Mouse (Mus musculus) skeletal muscle tissue, postnatal 0 days (tissue): ENCODE measurements around the gene Sec24c. TPM values are rescaled to one million over a fixed set of nuclear protein-coding genes. Genes with fewer than 3 reads are reported as not detected.

Experiments
- microRNA-seq, 2 experiments: library from miRNA; unstranded; fragments of <30 nt; microRNA quantifications; one replicate each; pipeline ENCODE4; 2016
- polyA plus RNA-seq: library from polyadenylated mRNA; unstranded; fragments of >200 nt; fragmentation: Nextera tagmentation; extraction: Ambion mirVana; gene quantifications from 2 replicates; pipeline ENCODE4 v1.2.1, GENCODE M21; 2015

The Sec24c gene
- 31.6 and 33.9 TPM in 2 replicates for polyA plus RNA-seq

DNA sequence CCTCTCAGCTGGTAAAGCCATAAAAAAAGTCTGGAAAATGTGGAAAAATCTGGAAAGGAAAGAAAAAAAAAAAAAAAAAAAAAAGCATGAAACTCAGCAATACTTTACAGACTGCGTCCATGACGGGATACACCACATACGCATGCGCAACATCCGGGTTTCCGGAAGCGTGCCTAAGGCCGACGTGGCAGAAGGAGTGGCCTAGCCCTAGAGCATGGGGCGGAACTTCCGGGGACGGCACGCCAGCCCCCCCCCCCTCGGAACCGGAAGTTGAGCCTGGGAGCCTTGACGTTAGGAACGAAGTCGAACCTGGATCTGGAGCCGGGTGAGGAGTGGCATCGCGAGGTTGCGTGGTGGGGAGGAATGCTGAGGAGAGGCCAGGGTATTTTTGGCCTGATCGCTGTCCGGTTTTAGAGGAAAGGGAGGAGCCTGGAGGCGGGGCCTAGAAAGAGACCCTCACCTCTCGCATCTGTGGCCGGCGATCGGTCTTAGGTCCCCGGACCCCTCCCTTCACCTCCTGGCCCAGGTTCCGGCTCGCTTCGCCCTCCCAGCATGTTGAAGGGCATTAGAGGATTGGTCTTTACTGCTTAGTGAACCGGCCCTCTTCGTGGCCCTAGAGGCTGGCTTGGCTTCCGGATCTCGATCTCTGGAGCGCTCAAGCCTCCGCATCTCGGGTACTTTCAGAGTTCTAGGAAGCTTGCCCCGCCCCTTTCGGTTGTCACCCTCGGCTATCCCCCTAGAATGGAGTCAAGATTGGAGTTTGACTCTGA is at the start of gene Sec24c:
Sec24c (plus strand) TSS at position 245 of the 770 bp plus-strand sequence.

DNA sequence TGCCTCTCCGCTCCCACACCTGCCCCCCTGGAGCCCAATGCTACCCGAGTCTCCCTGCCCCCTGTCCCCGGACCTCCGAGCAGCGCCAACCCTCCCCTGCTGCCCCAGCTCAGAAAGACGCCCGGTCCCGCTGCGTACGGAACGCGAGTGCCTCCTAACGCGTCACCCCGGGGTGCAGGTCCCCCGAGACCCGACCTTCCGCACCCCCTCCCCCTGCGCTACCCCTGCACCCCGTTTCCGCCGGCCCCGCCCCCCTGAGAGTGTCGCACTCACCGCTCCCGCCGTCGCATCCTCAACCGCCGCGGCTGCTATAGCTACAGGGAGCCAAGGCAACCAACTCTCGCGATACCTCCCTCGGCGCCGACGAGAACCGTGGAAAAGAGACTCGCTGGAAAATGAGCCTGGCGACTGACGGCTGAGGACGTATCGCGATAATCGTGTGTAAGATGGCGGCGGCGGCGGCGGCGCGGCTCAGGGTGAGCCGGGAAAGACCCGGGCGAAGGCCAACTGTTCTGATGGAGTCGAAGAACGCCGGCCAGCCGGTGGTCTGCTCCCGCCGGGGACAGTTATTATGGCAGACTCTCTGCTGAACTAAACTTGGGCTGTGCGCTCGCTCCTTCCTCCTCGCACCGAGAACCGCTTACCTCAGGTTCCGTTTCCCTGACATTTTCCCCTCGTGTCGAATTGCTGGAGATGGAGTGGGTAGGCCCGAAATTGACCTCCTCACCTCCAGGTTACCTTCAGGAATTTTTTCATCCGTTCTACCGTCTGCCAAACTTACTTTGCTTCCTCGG is 33.3 kb upstream of the Sec24c start, which contains the start of gene Usp54:
Usp54 (minus strand) TSS at position 420 of the 794 bp plus-strand sequence.

DNA sequence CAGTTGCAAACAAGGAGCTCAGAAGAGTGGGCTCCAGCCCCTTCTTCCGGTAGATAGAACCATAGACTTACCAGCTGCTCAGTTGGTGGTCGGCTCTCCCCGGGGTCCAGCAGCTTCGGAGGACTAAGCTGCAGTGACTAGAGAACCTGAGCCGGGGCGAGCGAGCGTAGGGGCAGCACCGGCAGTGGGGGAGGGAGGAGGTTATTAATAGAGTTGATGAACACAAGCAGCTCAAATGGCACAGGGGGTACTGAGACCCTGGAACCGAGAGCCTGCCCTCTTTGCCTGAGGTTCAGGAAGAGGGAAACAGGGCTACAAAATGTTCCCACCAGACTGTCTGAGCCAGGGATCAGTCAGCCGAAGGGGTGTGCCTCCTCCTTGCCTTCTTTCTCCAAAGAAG is 17.7 kb upstream of the Sec24c start, which contains the start of gene Myoz1:
Myoz1 (minus strand) TSS at position 180 of the 400 bp plus-strand sequence.

DNA sequence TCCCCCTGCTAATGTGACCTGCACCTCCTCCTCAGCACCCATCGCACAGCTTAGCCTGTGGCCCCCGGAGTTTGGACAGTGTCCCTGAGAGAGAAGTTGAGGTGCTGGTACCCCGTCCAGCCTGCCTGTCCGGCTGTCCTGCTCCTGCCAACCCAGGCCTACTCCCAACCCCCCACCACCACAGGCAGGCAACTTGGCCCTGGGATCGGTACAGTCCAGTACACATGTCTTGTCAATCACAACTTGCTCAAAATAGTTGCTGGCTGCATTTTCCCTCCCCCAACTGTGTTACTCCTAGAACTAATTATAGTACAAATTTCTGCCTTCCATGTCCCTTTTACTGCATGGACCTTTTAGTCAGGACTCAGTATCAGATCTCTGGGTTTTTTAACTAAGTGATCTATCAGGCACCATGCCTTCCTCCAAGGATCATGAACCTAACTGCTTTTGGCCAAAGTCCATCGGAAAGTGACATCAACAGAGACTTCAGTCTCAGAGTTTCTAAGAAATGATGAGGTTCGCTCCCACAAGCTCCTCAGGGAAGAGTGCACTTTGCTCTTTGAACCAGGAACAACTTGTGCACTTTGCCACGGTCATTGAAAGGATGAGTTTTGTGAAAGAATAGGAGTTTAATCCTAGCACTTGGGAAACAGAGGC is 5.8 kb upstream of the Sec24c start, which contains the start of gene Synpo2l:
Synpo2l (minus strand) TSS at position 201 of the 657 bp plus-strand sequence.

DNA sequence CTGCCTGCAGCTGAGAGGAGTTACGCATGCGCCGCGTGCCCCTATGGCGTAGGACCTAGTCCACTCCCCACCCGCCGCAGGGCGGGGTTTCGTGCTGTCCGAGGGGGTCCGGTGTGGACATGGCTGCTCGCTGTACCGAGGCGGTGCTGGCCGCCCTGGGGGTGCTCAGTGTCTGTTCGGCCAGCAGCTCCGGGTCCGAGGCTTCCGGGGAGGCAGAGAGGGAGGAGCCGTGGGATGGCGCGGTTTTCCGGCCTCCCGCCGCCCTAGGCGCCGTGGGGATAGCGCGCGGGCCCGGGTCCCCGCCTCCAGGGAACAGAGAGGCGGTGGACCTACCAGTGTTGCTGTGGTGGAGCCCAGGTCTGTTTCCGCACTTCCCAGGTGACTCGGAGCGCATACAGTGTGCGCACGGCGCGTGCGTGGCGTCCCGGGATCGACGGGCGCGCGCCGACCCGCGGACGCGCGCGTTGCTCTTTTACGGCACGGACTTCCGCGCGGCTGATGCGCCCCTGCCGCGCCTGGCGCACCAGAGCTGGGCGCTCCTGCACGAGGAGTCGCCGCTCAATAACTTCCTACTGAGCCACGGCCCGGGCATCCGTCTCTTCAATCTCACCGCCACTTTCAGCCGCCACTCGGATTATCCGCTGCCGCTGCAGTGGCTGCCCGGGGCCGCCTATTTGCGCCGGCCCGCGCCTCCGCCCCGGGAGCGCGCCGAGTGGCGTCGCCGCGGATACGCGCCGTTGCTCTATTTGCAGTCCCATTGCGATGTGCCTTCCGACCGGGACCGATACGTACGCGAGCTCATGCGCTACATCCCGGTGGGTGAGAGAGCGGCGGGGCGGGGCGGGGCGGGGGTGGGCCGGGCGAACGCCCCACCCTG is 21.0 kb downstream of the Sec24c start, which contains the start of gene Fut11:
Fut11 (plus strand) TSS at position 85 of the 877 bp plus-strand sequence.

DNA sequence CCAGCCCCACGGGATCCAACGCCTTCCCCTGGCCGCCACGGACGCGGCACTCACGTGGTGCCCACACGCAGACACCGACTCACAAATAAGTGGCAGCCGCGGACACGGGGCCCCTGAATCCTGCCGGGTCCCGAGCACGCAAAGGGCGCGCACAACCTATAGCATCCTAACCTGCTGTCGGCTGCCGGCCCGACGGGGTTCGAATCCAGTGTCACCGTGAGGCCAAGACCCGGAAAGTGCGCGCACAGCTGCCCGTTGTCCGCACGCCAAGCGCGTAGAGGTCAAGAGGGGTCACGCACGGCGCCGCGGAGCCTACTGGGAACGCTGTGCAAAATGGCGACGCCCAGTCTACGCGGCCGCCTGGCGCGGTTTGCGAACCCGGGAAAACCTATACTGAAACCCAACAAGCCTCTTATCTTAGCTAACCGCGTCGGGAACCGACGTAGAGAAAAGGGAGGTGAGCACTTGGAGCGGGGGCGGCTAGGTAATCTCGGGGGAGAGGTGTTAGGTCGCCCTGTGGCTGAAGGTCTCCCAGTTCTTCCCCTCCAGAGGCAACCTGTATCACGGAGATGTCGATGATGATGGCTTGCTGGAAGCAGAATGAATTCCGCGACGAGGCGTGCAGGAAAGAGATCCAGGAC is 28.8 kb downstream of the Sec24c start, which contains the start of gene Chchd1:
Chchd1 (plus strand) TSS at position 266 of the 641 bp plus-strand sequence.

DNA sequence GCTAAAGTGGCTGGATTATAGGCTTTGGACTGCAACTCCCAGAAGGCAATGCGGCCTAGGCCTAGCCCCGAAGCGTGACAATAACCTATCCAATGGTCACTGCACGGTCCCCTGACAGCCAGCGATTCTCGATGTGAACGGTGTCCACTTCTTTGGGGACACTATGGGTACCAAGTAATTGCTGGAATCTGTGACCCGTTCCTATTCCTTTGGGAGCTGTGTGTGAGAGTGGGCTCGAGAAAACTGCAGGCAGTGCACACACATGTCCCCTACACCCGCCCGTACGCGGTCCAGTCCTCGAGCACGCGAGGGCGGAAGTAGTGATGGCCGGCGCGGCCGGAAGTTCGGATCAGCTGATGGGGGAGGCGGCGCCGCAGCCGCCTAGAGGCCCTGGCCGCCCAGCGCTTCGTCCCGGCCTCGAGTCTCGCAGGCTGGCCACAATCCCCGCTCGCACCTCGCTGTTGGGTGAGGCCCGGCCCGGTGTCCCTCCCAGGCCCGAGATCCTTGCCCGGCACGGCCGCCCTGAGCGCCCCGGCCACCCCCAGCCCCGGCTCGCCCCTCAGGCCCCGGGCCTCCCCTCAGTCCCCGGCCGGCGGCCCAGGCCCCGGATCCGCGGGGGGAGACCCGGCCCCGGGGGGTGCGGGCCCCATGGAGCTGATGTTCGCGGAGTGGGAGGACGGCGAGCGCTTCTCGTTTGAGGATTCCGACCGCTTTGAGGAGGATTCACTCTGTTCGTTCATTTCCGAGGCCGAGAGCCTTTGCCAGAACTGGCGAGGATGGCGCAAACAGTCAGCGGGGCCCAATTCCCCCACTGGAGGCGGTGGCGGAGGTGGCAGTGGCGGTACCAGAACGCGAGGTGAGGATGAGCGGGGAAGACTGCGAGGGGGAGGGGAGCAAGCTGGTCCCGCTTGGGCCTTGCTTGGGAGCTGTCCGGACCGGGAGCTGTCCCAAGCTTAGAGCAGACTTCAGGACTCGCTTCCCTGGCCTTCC is 33.4 kb downstream of the Sec24c start, which contains the start of gene Zswim8:
Zswim8 (plus strand) TSS at position 352 of the 990 bp plus-strand sequence.

DNA sequence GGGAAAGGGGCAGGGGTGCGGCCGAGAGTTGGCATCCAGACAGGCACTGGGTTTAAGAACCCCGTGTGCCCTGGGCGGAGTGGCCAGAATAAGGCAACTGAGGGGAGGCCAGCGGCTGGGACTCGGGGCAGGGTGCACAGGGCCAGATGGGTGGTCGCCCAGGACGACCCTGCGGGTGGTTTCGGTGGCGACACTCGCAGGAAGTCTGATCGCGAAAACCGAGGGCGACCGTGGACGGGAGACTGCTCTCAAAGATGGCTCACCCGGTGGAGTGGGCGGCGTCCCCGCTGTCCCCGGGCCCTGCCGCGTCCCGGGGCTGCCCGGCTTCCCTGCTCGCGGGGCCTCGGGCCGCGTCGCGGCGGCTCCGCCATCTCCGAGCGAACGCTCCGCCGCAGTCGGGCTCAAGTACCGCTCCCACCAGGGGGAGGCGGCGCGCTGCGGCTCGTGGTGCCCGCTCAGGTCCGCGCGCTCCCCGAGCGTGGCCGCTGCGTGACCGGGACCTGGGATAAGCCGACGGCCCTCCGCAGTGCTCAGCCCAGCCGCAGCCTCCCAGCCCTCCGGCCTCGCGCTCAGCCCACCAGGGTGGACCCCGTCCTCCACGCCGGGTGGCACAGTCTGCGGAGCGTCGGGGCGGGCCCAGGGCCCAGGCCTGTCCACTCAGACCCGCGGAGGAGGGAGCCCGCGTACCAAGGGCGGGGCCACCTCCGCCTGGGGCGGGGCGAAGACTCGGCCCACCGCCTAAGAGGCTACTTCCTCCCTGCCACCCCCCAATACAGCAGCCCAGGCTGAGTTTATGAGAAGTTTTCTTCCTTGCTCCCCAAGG is 60.1 kb downstream of the Sec24c start, which contains the start of gene Ndst2:
Ndst2 (minus strand) TSS at position 611 of the 823 bp plus-strand sequence.

Small RNA genes within 50 kb of the gene (microRNA-seq; reads per million reads assigned to microRNA genes)
- 0.61 to 1.1 reads per million in 2 experiments for gene Mir6946

Other genes with a start within 250 kb of the Sec24c start
- gene Cfap70, start 222.1 kb upstream of the Sec24c start, polyA plus RNA-seq: 0.12 and 0.23 TPM in 2 replicates
- 26.2 and 30.5 TPM in 2 replicates for gene Anxa7, start 194.2 kb upstream of the Sec24c start, polyA plus RNA-seq
- 0.84 and 0.94 TPM in 2 replicates for gene Mss51, start 177.4 kb upstream of the Sec24c start, polyA plus RNA-seq
- gene Ppp3cb, start 127.7 kb upstream of the Sec24c start, polyA plus RNA-seq: 37.6 and 51.1 TPM in 2 replicates
- gene Usp54, start 33.2 kb upstream of the Sec24c start, polyA plus RNA-seq: 1.8 and 2.3 TPM in 2 replicates
- 1,828 and 2,171 TPM in 2 replicates for gene Myoz1, start 17.8 kb upstream of the Sec24c start, polyA plus RNA-seq
- gene Synpo2l, start 6.0 kb upstream of the Sec24c start, polyA plus RNA-seq: 124 and 130 TPM in 2 replicates
- gene Fut11, start 20.7 kb downstream of the Sec24c start, polyA plus RNA-seq: 15.7 and 16.4 TPM in 2 replicates
- 181 and 199 TPM in 2 replicates for gene Chchd1, start 28.7 kb downstream of the Sec24c start, polyA plus RNA-seq
- 12.3 and 14.6 TPM in 2 replicates for gene Zswim8, start 33.2 kb downstream of the Sec24c start, polyA plus RNA-seq
- gene Ndst2, start 60.3 kb downstream of the Sec24c start, polyA plus RNA-seq: 15.6 and 17.2 TPM in 2 replicates
- 58.1 and 68.5 TPM in 2 replicates for gene Camk2g, start 119.8 kb downstream of the Sec24c start, polyA plus RNA-seq
- 2.6 and 3.1 TPM in 2 replicates for gene Plau, start 162.4 kb downstream of the Sec24c start, polyA plus RNA-seq